26 mouse cellular contexts compared by ENCODE assay signal in genomic region chr1:24046730-24047510, GRCm38 (mm10). TPM values are rescaled to one million over a fixed set of nuclear protein-coding genes. Genes with fewer than 3 reads are reported as not detected.
DNase-seq lines count a peak whose midpoint lies in the region; ATAC-seq and TF ChIP-seq lines count a peak whose summit lies in the region.
"Had no signal": no experiment of that assay in that cellular context is flagged by ENCODE, and none has a peak within 500 bp of the region (broad histone marks: within the 10 kb centered on the region; RNA-seq: fewer than 3 reads in every experiment).

No protein-coding gene starts in this region.

- WGBS in lung, postnatal 0 days, result 71% methylated on average over 6 of the region's 6 CpGs

- H3K27ac ChIP-seq in lung, postnatal 0 days (ENCODE audit: low read length), result no peak overlapping the region
- H3K27ac ChIP-seq: embryonic facial prominence, embryonic 12.5 days; embryonic facial prominence, embryonic 15.5 days; heart, embryonic 15.5 days; hindbrain, embryonic 10.5 days; hindbrain, embryonic 13.5 days; intestine, embryonic 15.5 days had no signal

- no peak for TF ChIP-seq CTCF in lung, postnatal 0 days (IDR thresholded peaks at IDR 0.05)

- no peak overlapping the region for H3K9ac ChIP-seq in lung, postnatal 0 days (replicated peaks; ENCODE audit: low read depth)
- H3K9ac ChIP-seq: embryonic facial prominence, embryonic 12.5 days; embryonic facial prominence, embryonic 15.5 days; forebrain, postnatal 0 days; heart, embryonic 12.5 days; heart, embryonic 15.5 days; hindbrain, embryonic 13.5 days; intestine, embryonic 15.5 days had no signal

- no peaks in the 10 kb centered on the region for H3K4me1 ChIP-seq in lung, postnatal 0 days (ENCODE audit: insufficient read depth, low read depth, low read length)
- H3K4me1 ChIP-seq: embryonic facial prominence, embryonic 12.5 days; embryonic facial prominence, embryonic 15.5 days; heart, embryonic 15.5 days; hindbrain, embryonic 13.5 days; intestine, embryonic 15.5 days had no signal

- peak; percentile 10 for DNase-seq in cerebellum, adult 9-10 months
- DNase-seq in cerebellum, adult 9-11 months, result no peak
- DNase-seq in lung, postnatal 0 days (ENCODE audit: low spot score), result no peak
- DNase-seq in lung, postnatal 10 days, result no peak
- DNase-seq in brain, adult 2 months (ENCODE audit: low read depth, low spot score), result peak; percentile 8
- DNase-seq in gastrocnemius, adult 18-20 months (ENCODE audit: low spot score), result no peak
- DNase-seq: adrenal gland, adult 2 months; adrenal gland, postnatal 14 days; forebrain, postnatal 0 days; gastrocnemius, postnatal 25 days; heart, adult 18-20 months; heart, postnatal 10 days; heart, postnatal 36 days; kidney, adult 11 months; kidney, adult 8-10 months had no signal

- no peaks in the 10 kb centered on the region for H3K27me3 ChIP-seq in lung, postnatal 0 days (replicated peaks; ENCODE audit: insufficient read depth, low read length)
- H3K27me3 ChIP-seq: embryonic facial prominence, embryonic 12.5 days; embryonic facial prominence, embryonic 15.5 days; heart, embryonic 12.5 days; heart, embryonic 15.5 days; hindbrain, embryonic 13.5 days; intestine, embryonic 15.5 days; Patski had no signal

- H3K4me3 ChIP-seq in lung, postnatal 0 days (ENCODE audit: low read depth, low read length), result no peak overlapping the region
- H3K4me3 ChIP-seq: embryonic facial prominence, embryonic 12.5 days; embryonic facial prominence, embryonic 15.5 days; heart, embryonic 12.5 days; heart, embryonic 15.5 days; hindbrain, embryonic 10.5 days; hindbrain, embryonic 13.5 days; intestine, embryonic 15.5 days had no signal

- no peak for TF ChIP-seq EP300 in lung, postnatal 0 days (IDR thresholded peaks at IDR 0.05)

- H3K36me3 ChIP-seq in lung, postnatal 0 days (ENCODE audit: insufficient read depth, low read length), result no peaks in the 10 kb centered on the region
- H3K36me3 ChIP-seq: G1E had no signal

- ATAC-seq in lung, postnatal 0 days, result peak; percentile 59
- ATAC-seq: forebrain, embryonic 14.5 days; forebrain, postnatal 0 days; hindbrain, embryonic 16.5 days; intestine, embryonic 15.5 days; Patski had no signal

- no peak overlapping the region for H3K4me2 ChIP-seq in lung, postnatal 0 days (replicated peaks; ENCODE audit: low read depth, low read length)
- H3K4me2 ChIP-seq: embryonic facial prominence, embryonic 12.5 days; embryonic facial prominence, embryonic 15.5 days; heart, embryonic 12.5 days; heart, embryonic 15.5 days; hindbrain, embryonic 13.5 days; intestine, embryonic 15.5 days had no signal

- H3K9me3 ChIP-seq in lung, postnatal 0 days (ENCODE audit: low read length), result no peaks in the 10 kb centered on the region
- H3K9me3 ChIP-seq: embryonic facial prominence, embryonic 12.5 days; embryonic facial prominence, embryonic 15.5 days; G1E; heart, embryonic 12.5 days; heart, embryonic 15.5 days; hindbrain, embryonic 10.5 days; hindbrain, embryonic 13.5 days; intestine, embryonic 15.5 days had no signal

RNA-seq across cellular contexts. Expression of gene Sdhaf4, which starts 41.5 kb away (rescaled TPM):
- polyA plus RNA-seq in lung, postnatal 0 days (2015; fragmentation: Nextera tagmentation; extraction: Ambion mirVana), result 80.7 and 84.3 TPM in 2 replicates
- total RNA-seq in gastrocnemius, adult 18-20 months (2021), result 10 to 100 TPM; 38.6 to 45.9 TPM

RNA-seq across cellular contexts. Expression of gene Fam135a, which starts 53.2 kb away (rescaled TPM):
- polyA plus RNA-seq in lung, postnatal 0 days (2015; fragmentation: Nextera tagmentation; extraction: Ambion mirVana), result 15.2 and 16.6 TPM in 2 replicates
- total RNA-seq in gastrocnemius, adult 18-20 months (2021), result 10 to 100 TPM; 18.0 to 20.8 TPM
- polyA plus RNA-seq: G1E had no signal

Comparison
In these comparisons a context has a peak if more than half of its experiments do, and no peak if none do; other contexts are left out.
1. DNase-seq: peak in cerebellum, adult 9-10 months (single experiment) and brain, adult 2 months (single experiment); none in cerebellum, adult 9-11 months (single experiment), lung, postnatal 0 days (single experiment), lung, postnatal 10 days (single experiment) and gastrocnemius, adult 18-20 months (single experiment).